Mouse (Mus musculus): ENCODE data around the gene Atp12a.

Atp12a gene

GRCm38 (mm10) chr14:56379336-56379735, 14.5 kb downstream of the Atp12a start:
- DNase-seq (ENCODE audit: low read depth), result no peak

- no peak for DNase-seq (ENCODE audit: low read depth)
Observed at GRCm38 (mm10) chr14:56382366-56382765, 17.5 kb downstream of the Atp12a start.

GRCm38 (mm10) chr14:56390247-56390646, 25.4 kb downstream of the Atp12a start:
- DNase-seq (ENCODE audit: low read depth), result no peak

- DNase-seq (ENCODE audit: low read depth), result no peak
Observed at GRCm38 (mm10) chr14:56393704-56394312, 28.9 kb downstream of the Atp12a start.

- DNase-seq (ENCODE audit: low read depth), result no peak
Observed at GRCm38 (mm10) chr14:56398001-56398400, 33.1 kb downstream of the Atp12a start.

GRCm38 (mm10) chr14:56402311-56403071, 37.6 kb downstream of the Atp12a start, which contains the start of gene Rnf17:
Gene Rnf17 (plus strand): TSS chr14:56402581.
- DNase-seq (ENCODE audit: low read depth), result no peak

GRCm38 (mm10) chr14:56403072-56403375, 38.2 kb downstream of the Atp12a start:
- DNase-seq (ENCODE audit: low read depth), result no peak
